Comparison of ENCODE assay signal across 8 mouse cellular contexts in the genomic region with DNA sequence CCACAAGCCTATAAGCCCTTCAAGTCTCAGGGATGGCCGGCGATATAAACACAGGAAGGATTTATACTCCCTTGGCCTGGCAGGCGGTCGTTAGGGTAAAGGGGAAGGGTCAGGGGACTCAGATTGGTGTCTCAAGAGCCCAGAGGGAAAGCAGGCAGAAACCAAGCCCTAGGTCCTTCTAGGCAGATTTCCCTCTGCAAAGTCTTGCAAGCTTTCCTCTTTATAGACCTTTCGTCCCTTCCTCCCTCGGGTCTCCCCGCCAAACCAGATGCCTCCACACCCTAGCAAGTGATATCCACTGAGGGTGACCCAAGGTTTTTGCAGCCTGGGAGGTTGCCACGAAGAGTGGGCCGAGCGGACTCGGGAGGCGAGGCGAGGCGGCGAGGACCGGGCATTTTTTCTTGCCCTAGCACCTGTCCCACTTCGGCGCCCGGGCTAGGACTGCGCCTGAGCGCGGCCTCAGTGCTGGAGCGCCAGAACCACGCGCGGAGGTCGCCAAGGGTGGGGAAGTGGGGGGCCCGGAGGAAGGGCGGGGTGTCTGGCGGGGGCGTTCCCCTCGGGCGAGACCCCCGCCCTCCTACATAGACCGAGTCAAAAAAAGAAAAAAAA. TPM values are rescaled to one million over a fixed set of nuclear protein-coding genes. Genes with fewer than 3 reads are reported as not detected.
DNase-seq lines count a peak whose midpoint lies in the region; ATAC-seq and TF ChIP-seq lines count a peak whose summit lies in the region.

No protein-coding gene starts in this region.

- peak; percentile 4 to 11 for DNase-seq in thymus, adult 18-20 months
- no peak for DNase-seq in thymus, postnatal 0 days (ENCODE audit: low spot score)
- DNase-seq in cerebellum, postnatal 10 days: peak; percentile 27 to 33
- DNase-seq in heart, embryonic 10.5 days (ENCODE audit: low spot score): no peak
- no peak for DNase-seq in frontal cortex, postnatal 25 days (ENCODE audit: low spot score in 2 of 2)

- TF ChIP-seq POLR2A in testis, adult 2 months (IDR thresholded peaks at IDR 0.05; ENCODE audit: control insufficient read depth, low read depth, low read length): no peak

- peak overlapping the region; percentile 87; the same call in 1 of the 2 replicates for H3K27ac ChIP-seq in heart, embryonic 10.5 days
- H3K27ac ChIP-seq in kidney, embryonic 14.5 days (ENCODE audit: low read depth, low read length): no peak overlapping the region
- H3K27ac ChIP-seq in macrophage: no peak overlapping the region
- no peak overlapping the region for H3K27ac ChIP-seq in testis, adult 2 months (ENCODE audit: control insufficient read depth, insufficient read depth, low read depth, low read length)

- ATAC-seq in kidney, embryonic 14.5 days (ENCODE audit: low FRiP score, low TSS enrichment): no peak

- TF ChIP-seq CTCF in testis, adult 2 months (IDR thresholded peaks at IDR 0.05; ENCODE audit: control insufficient read depth, insufficient read depth, insufficient replicate concordance, low read depth, low read length): no peak

- H3K36me3 ChIP-seq in heart, embryonic 10.5 days: no peaks in the 10 kb centered on the region
- H3K36me3 ChIP-seq in kidney, embryonic 14.5 days (ENCODE audit: control insufficient read depth, insufficient read depth, low read length): no peaks in the 10 kb centered on the region
- no peaks in the 10 kb centered on the region for H3K36me3 ChIP-seq in macrophage (ENCODE audit: inconsistent target)
- H3K36me3 ChIP-seq in testis, adult 2 months (ENCODE audit: control insufficient read depth, insufficient read depth, low read length): no peaks in the 10 kb centered on the region

- 16% methylated on average over 35 of the region's 35 CpGs for WGBS in heart, embryonic 10.5 days
- 16% methylated on average over 34 of the region's 35 CpGs for WGBS in kidney, embryonic 14.5 days
- 29% methylated on average over 10 of the region's 35 CpGs for WGBS in macrophage (ENCODE audit: missing documents)

- peak overlapping the region; percentile 58; the same call in 1 of the 2 replicates for H3K9ac ChIP-seq in kidney, embryonic 14.5 days (ENCODE audit: low read depth, low read length)

- H3K4me3 ChIP-seq in heart, embryonic 10.5 days: peak overlapping the region; percentile 68
- peak overlapping the region; percentile 52 for H3K4me3 ChIP-seq in kidney, embryonic 14.5 days (ENCODE audit: low read length)
- H3K4me3 ChIP-seq in macrophage (ENCODE audit: inconsistent target): peak overlapping the region; percentile 9; the same call in 1 of the 2 replicates
- peak overlapping the region; percentile 81 for H3K4me3 ChIP-seq in testis, adult 2 months (ENCODE audit: control insufficient read depth, low read depth, low read length)

- no peaks in the 10 kb centered on the region for H3K79me2 ChIP-seq in macrophage (ENCODE audit: inconsistent target)

- peaks cover 52% of the 10 kb centered on the region; the same call in 1 of the 2 replicates for H3K27me3 ChIP-seq in heart, embryonic 10.5 days (ENCODE audit: insufficient read depth, poor library complexity, severe bottlenecking)
- no peaks in the 10 kb centered on the region for H3K27me3 ChIP-seq in kidney, embryonic 14.5 days (ENCODE audit: control insufficient read depth, insufficient read depth, low read length)
- H3K27me3 ChIP-seq in testis, adult 2 months (ENCODE audit: control insufficient read depth, insufficient read depth, low read length): no peaks in the 10 kb centered on the region

- H3K4me1 ChIP-seq in heart, embryonic 10.5 days: no peaks in the 10 kb centered on the region; the same call in 1 of the 2 replicates
- no peaks in the 10 kb centered on the region for H3K4me1 ChIP-seq in kidney, embryonic 14.5 days (ENCODE audit: control insufficient read depth, insufficient read depth, low read length)
- peaks cover 11% of the 10 kb centered on the region for H3K4me1 ChIP-seq in testis, adult 2 months (ENCODE audit: control insufficient read depth, insufficient read depth, low read length)

- peak overlapping the region; percentile 58 for H3K4me2 ChIP-seq in kidney, embryonic 14.5 days (replicated peaks; ENCODE audit: low read depth, low read length)

- no peaks in the 10 kb centered on the region for H3K9me3 ChIP-seq in heart, embryonic 10.5 days
- no peaks in the 10 kb centered on the region for H3K9me3 ChIP-seq in kidney, embryonic 14.5 days (ENCODE audit: control insufficient read depth, low read length)

RNA-seq across cellular contexts. Expression of gene Bcorl1, which starts 0.6 kb away (rescaled TPM):
- polyA plus RNA-seq in thymus, postnatal 0 days (2015; fragmentation: Nextera tagmentation; extraction: Ambion mirVana): 1.4 and 1.8 TPM in 2 replicates
- 4.9 and 6.7 TPM in 2 replicates for polyA plus RNA-seq in heart, embryonic 10.5 days (2016; fragmentation: Nextera tagmentation; extraction: Ambion mirVana)
- polyA plus RNA-seq in kidney, embryonic 14.5 days (2014; fragmentation: Nextera tagmentation; extraction: Ambion mirVana): 6.1 and 10.1 TPM in 2 replicates
- total RNA-seq in macrophage (2018; cell fraction: chromatin; rRNA removed): 10 to 100 TPM in 20 of 26 experiments, 1 to 10 TPM in 6; 2.9 to 71.1 (median 16.7) TPM
- total RNA-seq in macrophage (2018; cell fraction: cytosol; rRNA removed): 1 to 10 TPM; 2.3 to 9.6 (median 4.8) TPM
- 10 to 100 TPM in 11 of 26 experiments, 1 to 10 TPM in 15; 3.6 to 48.2 (median 8.7) TPM for total RNA-seq in macrophage (2018; cell fraction: nucleus; rRNA removed)
- polyA plus RNA-seq in macrophage (2018): 3.5 to 20.1 TPM (median 3.8 TPM) in 3 replicates
- 4.2 and 4.6 TPM in 2 replicates for polyA plus RNA-seq in testis, adult 2 months (2012; rRNA removed)

Comparison
In these comparisons a context has a peak if more than half of its experiments do, and no peak if none do; other contexts are left out.
1. DNase-seq: peak in thymus, adult 18-20 months (2 of 2) and cerebellum, postnatal 10 days (2 of 2); none in thymus, postnatal 0 days (single experiment), heart, embryonic 10.5 days (single experiment) and frontal cortex, postnatal 25 days (0 of 2).
2. H3K4me3 ChIP-seq: peak in every context shown above with its lines; median percentile 81 in testis, adult 2 months; 68 in heart, embryonic 10.5 days; 52 in kidney, embryonic 14.5 days; 9 in macrophage.